Mouse (Mus musculus): ENCODE measurements at regions not wholly inside any gene's neighbourhood (a gene's known extent, or its start where the extent isn't known, plus 50 kb on each side); places are given as distances from the start of the nearest gene placed in this dataset.
A peak's percentile ranks its signal among the peaks of the same experiment; 100 is the strongest.

DNA sequence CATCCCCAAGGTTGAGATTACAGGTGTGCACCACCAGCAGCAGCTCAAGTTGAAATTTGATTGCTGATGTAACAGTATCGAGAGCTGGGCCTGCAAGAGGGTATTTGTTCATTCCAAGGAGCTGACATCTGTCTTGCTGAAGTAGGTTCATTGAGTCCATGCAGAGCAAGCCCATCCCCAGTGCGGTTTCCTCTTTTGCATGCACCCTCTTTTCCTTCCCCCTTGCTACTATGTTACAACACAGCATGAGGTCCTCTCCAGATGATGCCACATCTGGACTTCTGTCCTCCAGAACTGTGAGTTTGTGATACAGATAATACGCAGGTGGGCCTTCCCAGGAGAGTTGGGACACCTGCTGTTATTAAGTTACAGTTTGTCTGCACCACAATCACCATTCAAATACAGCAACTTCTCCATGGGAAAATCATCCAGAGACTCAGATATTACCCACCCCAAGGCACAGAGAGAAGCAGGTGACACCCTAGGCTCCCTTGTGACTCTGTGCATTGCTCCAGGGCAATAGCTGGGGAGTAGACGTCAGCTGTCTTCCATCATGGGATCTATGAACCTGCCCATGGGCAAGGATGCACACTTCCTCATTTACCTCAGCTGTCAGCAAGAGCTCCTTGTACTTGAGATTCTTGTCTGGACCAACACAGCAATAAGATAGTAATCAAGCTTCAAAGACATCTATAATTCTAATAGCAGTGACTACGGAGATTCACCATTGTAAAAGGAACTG is 137.8 kb downstream of the Ets2 start:
- H3K36me3 ChIP-seq (ENCODE audit: control insufficient read depth, insufficient read depth, low read length) = no peaks in the 10 kb centered on the region
- no peak overlapping the region for H3K4me2 ChIP-seq (ENCODE audit: low read length)
- no peak overlapping the region for H3K9ac ChIP-seq (replicated peaks; ENCODE audit: low read length)
- DNase-seq (no peak), ATAC-seq (ENCODE audit: low FRiP score, low TSS enrichment) (no peak)
- H3K4me1 ChIP-seq (ENCODE audit: control insufficient read depth, insufficient read depth, low read length) = no peaks in the 10 kb centered on the region
- 82% methylated on average over 5 of the region's 5 CpGs for WGBS
- no peaks in the 10 kb centered on the region for H3K27me3 ChIP-seq (ENCODE audit: control insufficient read depth, insufficient read depth, low read length)
- H3K9me3 ChIP-seq (ENCODE audit: control insufficient read depth, low read length) = no peaks in the 10 kb centered on the region
- no peak overlapping the region for H3K27ac ChIP-seq (replicated peaks; ENCODE audit: low read depth, low read length)
- no peak overlapping the region for H3K4me3 ChIP-seq (replicated peaks; ENCODE audit: low read depth, low read length)

DNA sequence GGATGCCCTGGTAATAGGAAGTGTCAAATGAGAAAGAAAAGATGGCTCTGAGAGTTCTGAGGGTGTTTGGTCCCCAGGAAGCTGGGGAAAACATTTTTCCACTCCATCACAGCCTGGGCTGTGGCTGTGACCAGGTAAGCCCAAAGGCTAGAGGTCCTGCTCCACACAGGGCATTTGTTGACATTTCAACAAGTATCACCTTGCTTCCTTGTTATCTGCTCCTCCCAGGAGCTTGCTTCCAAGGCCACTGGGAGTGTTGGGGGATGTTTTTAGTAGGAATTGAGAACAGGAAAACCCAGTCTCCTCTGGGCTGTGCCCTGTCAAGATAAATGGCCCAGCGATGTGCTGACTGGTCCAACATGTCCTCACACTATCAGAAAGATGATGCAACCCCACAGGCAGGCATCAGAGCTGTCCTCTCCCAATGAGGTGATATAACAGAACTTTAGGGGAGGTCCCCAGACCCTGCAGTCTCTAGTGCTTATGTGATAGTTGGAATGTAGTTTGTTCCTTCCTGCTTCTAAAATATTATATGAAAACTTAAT is 137.1 kb downstream of the Ets2 start:
- Histone ChIP-seq H3K4me2 (ENCODE audit: low read length) (no peak overlapping the region), H3K4me1 (ENCODE audit: control insufficient read depth, insufficient read depth, low read length) (no peaks in the 10 kb centered on the region), H3K9ac (replicated peaks; ENCODE audit: low read length) (no peak overlapping the region), H3K9me3 (ENCODE audit: control insufficient read depth, low read length) (no peaks in the 10 kb centered on the region), H3K27ac (replicated peaks; ENCODE audit: low read depth, low read length) (no peak overlapping the region), H3K4me3 (replicated peaks; ENCODE audit: low read depth, low read length) (no peak overlapping the region), H3K27me3 (ENCODE audit: control insufficient read depth, insufficient read depth, low read length) (no peaks in the 10 kb centered on the region), H3K36me3 (ENCODE audit: control insufficient read depth, insufficient read depth, low read length) (no peaks in the 10 kb centered on the region)
- 85% methylated on average over 1 of the region's 1 CpGs for WGBS
- ATAC-seq (ENCODE audit: low FRiP score, low TSS enrichment) = no peak
- no peak for DNase-seq

DNA sequence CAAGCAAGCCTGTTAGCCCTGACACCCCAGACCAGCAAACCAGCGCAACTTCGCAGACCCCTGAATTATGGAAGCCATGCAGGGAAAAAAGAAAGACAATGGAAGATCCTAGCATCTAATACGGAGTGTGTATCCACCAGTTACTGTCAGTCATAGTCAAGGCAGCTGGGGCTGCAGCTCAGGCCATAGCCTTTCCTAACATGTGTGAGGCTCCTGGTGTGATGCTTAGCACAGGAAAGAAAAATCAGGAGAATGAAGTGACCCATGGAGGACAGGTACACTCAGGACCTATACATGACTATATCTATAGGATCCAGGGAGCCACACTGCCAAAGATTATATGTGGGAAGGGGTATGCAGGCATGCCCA is 136.6 kb downstream of the Ets2 start:
- DNase-seq = no peak
- H3K4me1 ChIP-seq (ENCODE audit: control insufficient read depth, insufficient read depth, low read length) = no peaks in the 10 kb centered on the region
- 92% methylated on average over 3 of the region's 3 CpGs for WGBS
- no peaks in the 10 kb centered on the region for H3K36me3 ChIP-seq (ENCODE audit: control insufficient read depth, insufficient read depth, low read length)
- no peak overlapping the region for H3K4me2 ChIP-seq (ENCODE audit: low read length)
- no peak for ATAC-seq (ENCODE audit: low FRiP score, low TSS enrichment)
- no peak overlapping the region for H3K9ac ChIP-seq (replicated peaks; ENCODE audit: low read length)
- no peak overlapping the region for H3K4me3 ChIP-seq (replicated peaks; ENCODE audit: low read depth, low read length)
- H3K9me3 ChIP-seq (ENCODE audit: control insufficient read depth, low read length) = no peaks in the 10 kb centered on the region
- no peak overlapping the region for H3K27ac ChIP-seq (replicated peaks; ENCODE audit: low read depth, low read length)
- no peaks in the 10 kb centered on the region for H3K27me3 ChIP-seq (ENCODE audit: control insufficient read depth, insufficient read depth, low read length)

DNA sequence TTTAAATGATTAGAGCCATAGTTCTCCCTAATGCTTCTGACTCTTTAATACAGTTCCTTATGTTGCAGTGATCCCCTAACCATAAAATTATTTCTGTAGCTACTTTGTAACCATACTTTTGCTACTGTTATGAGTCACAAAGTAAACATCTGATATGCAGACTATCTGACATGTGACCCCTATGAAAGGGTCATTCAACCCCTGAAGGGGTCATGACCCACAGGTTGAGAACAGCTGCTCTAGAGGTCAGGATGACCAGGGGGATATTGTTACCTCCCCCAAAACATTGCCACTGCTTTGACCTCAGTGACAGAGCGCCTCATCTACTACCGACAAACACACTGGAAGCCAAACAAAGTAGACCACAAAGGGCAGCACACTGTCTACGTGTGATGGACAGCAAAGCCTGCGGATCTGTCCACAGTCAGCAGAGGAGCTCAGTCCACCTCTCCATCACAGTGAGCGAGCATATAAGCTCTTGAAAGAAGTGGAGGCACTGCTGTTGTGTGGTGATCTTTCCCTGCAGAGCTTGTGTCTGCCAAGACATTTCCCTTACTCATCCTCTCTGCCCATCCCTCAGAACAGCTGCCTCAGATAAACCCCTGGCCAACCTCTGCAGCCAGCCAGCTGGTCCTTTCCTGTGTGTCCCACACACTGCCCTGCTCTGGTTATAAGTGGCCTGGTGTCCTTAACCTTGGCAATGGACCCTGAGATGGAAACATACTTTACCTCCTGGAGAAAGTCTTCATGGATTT is 136.0 kb downstream of the Ets2 start:
- Histone ChIP-seq H3K9ac (replicated peaks; ENCODE audit: low read length) (no peak overlapping the region), H3K36me3 (ENCODE audit: control insufficient read depth, insufficient read depth, low read length) (no peaks in the 10 kb centered on the region), H3K27me3 (ENCODE audit: control insufficient read depth, insufficient read depth, low read length) (no peaks in the 10 kb centered on the region), H3K9me3 (ENCODE audit: control insufficient read depth, low read length) (no peaks in the 10 kb centered on the region), H3K27ac (replicated peaks; ENCODE audit: low read depth, low read length) (no peak overlapping the region), H3K4me3 (replicated peaks; ENCODE audit: low read depth, low read length) (no peak overlapping the region), H3K4me2 (ENCODE audit: low read length) (no peak overlapping the region), H3K4me1 (ENCODE audit: control insufficient read depth, insufficient read depth, low read length) (no peaks in the 10 kb centered on the region)
- no peak for DNase-seq
- no peak for ATAC-seq (ENCODE audit: low FRiP score, low TSS enrichment)
- 77% methylated on average over 5 of the region's 5 CpGs for WGBS

DNA sequence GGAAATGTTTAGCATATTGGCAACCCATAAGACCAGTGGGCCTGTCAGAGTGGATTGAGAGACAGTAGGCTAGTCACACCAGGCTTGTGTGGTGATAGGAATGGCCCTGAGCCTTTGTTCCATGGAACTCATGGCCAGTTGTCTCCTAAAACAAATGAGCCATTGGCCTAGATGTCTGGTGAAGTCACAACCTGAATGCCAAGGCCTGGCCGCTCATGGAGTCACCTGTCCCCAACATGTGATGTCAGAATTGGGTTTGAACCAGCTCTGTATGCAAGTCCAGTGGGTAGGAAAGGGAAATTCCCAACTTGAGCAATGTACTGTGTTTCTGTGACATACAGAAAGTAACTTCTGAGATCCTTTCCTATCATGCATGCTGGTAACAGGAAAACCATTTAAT is 134.1 kb downstream of the Ets2 start:
- Histone ChIP-seq H3K4me3 (replicated peaks; ENCODE audit: low read depth, low read length) (no peak overlapping the region), H3K4me2 (ENCODE audit: low read length) (no peak overlapping the region), H3K9ac (replicated peaks; ENCODE audit: low read length) (no peak overlapping the region), H3K36me3 (ENCODE audit: control insufficient read depth, insufficient read depth, low read length) (no peaks in the 10 kb centered on the region), H3K27me3 (ENCODE audit: control insufficient read depth, insufficient read depth, low read length) (no peaks in the 10 kb centered on the region), H3K9me3 (ENCODE audit: control insufficient read depth, low read length) (no peaks in the 10 kb centered on the region), H3K27ac (replicated peaks; ENCODE audit: low read depth, low read length) (no peak overlapping the region), H3K4me1 (ENCODE audit: control insufficient read depth, insufficient read depth, low read length) (peaks cover 12% of the 10 kb centered on the region; the same call in 1 of the 2 replicates)
- no peak for DNase-seq
- no peak for ATAC-seq (ENCODE audit: low FRiP score, low TSS enrichment)
- WGBS = 93% methylated on average over 1 of the region's 1 CpGs

DNA sequence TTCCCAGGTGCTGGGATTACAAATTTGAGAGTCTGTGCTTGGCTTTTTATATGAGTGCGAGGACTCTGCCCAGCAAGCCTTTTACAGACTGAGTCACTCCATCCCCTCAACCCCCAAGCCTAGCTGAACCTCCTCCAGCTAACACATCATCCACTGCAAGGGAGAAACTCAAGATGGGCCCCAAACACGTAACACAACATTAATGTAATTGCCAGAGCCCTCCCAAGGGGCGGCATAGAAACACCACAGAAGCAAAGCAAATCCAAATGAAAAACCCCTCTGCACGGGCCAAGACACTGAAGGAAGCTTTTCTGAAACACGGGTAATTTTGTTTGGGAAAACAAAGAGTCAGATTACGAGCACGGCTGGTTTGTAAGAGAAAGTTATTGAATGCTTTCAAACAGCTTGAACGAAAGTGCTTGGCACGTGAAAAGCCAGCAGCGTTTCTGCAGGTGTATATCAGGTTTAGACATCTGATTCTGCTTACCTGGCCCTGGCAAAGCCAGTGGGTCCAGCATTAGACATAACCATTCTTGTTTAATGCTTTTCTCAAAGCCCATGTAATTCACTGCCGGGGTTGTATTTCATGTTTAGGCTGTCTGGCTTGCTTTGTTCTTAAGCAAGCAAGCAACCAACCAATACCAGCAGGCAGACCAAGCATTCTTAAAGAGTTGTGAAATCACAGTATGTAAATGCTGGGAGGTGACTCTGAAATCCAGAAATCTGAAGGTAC is 132.8 kb downstream of the Ets2 start:
- no peak for DNase-seq
- 79% methylated on average over 11 of the region's 11 CpGs for WGBS
- H3K4me2 ChIP-seq (ENCODE audit: low read length) = no peak overlapping the region

DNA sequence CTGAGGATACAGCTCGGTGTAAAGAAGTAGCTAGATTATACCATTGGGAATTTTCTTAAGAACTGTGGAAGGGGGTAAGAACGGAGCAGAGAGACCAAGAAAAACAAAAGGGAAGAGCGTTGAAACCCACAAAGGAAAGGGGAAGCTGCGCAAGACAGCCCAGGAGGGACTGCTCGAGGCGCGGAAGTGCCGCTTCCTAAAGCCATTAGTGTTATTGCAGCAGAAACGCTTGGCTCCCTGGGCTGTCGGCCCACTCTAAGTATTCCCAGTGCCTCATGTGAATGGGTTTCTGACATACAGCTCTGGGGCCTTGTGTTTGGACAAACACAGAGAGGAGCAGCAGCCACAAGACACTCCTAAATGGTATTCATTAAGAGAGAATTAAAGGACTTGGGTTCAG is 131.6 kb downstream of the Ets2 start:
- H3K4me1 ChIP-seq (ENCODE audit: control insufficient read depth, insufficient read depth, low read length) = peaks cover 12% of the 10 kb centered on the region; the same call in 1 of the 2 replicates
- no peak overlapping the region for H3K27ac ChIP-seq (replicated peaks; ENCODE audit: low read depth, low read length)
- no peak overlapping the region for H3K4me2 ChIP-seq (ENCODE audit: low read length)
- no peaks in the 10 kb centered on the region for H3K9me3 ChIP-seq (ENCODE audit: control insufficient read depth, low read length)
- H3K27me3 ChIP-seq (ENCODE audit: control insufficient read depth, insufficient read depth, low read length) = no peaks in the 10 kb centered on the region
- H3K9ac ChIP-seq (replicated peaks; ENCODE audit: low read length) = no peak overlapping the region
- ATAC-seq (ENCODE audit: low FRiP score, low TSS enrichment) (no peak), DNase-seq (no peak)
- WGBS = 82% methylated on average over 10 of the region's 10 CpGs
- no peaks in the 10 kb centered on the region for H3K36me3 ChIP-seq (ENCODE audit: control insufficient read depth, insufficient read depth, low read length)
- no peak overlapping the region for H3K4me3 ChIP-seq (replicated peaks; ENCODE audit: low read depth, low read length)

More for the DNA sequence above, 132.8 kb downstream of the Ets2 start:
- H3K4me3 ChIP-seq (replicated peaks; ENCODE audit: low read depth, low read length) = no peak overlapping the region
- no peaks in the 10 kb centered on the region for H3K9me3 ChIP-seq (ENCODE audit: control insufficient read depth, low read length)
- no peak overlapping the region for H3K9ac ChIP-seq (replicated peaks; ENCODE audit: low read length)
- no peaks in the 10 kb centered on the region for H3K27me3 ChIP-seq (ENCODE audit: control insufficient read depth, insufficient read depth, low read length)
- H3K4me1 ChIP-seq (ENCODE audit: control insufficient read depth, insufficient read depth, low read length) = peaks cover 12% of the 10 kb centered on the region; the same call in 1 of the 2 replicates
- ATAC-seq (ENCODE audit: low FRiP score, low TSS enrichment) = no peak
- no peaks in the 10 kb centered on the region for H3K36me3 ChIP-seq (ENCODE audit: control insufficient read depth, insufficient read depth, low read length)
- H3K27ac ChIP-seq (replicated peaks; ENCODE audit: low read depth, low read length) = no peak overlapping the region

DNA sequence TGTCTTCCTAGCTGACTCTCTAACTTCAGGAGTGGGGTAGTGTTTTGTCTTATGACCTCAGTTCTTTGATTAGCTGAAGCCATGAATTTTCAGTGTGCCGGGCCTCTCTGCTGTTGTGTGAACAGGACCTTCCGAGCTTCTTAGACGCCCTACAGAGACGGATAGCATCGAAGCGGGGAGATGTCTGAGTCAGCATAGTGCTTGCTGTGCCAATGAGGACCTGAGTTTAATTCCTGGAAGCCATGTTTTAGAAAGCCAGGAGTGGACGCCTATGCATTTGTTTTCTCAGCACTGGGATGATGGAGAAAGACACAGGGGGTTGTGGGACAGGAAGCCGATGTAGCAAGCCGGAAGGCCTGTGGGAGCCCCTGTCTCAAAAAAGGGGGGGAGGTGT is 130.5 kb downstream of the Ets2 start:
- no peak overlapping the region for H3K4me2 ChIP-seq (ENCODE audit: low read length)
- ATAC-seq (ENCODE audit: low FRiP score, low TSS enrichment) = no peak
- H3K27me3 ChIP-seq (ENCODE audit: control insufficient read depth, insufficient read depth, low read length) = no peaks in the 10 kb centered on the region
- H3K4me3 ChIP-seq (replicated peaks; ENCODE audit: low read depth, low read length) = no peak overlapping the region
- 69% methylated on average over 9 of the region's 9 CpGs for WGBS
- peak overlapping the region; percentile 62 for H3K27ac ChIP-seq (replicated peaks; ENCODE audit: low read depth, low read length)
- H3K36me3 ChIP-seq (ENCODE audit: control insufficient read depth, insufficient read depth, low read length) = no peaks in the 10 kb centered on the region
- peaks cover 12% of the 10 kb centered on the region; the same call in 1 of the 2 replicates for H3K4me1 ChIP-seq (ENCODE audit: control insufficient read depth, insufficient read depth, low read length)
- no peak for DNase-seq
- H3K9me3 ChIP-seq (ENCODE audit: control insufficient read depth, low read length) = no peaks in the 10 kb centered on the region
- no peak overlapping the region for H3K9ac ChIP-seq (replicated peaks; ENCODE audit: low read length)
